Mouse (Mus musculus): ENCODE measurements around the gene Dkk3. TPM values are rescaled to one million over a fixed set of nuclear protein-coding genes. Genes with fewer than 3 reads are reported as not detected.

The Dkk3 gene
- polyA plus RNA-seq, 1 experiment from 2014 or later = 18.5 TPM

DNA sequence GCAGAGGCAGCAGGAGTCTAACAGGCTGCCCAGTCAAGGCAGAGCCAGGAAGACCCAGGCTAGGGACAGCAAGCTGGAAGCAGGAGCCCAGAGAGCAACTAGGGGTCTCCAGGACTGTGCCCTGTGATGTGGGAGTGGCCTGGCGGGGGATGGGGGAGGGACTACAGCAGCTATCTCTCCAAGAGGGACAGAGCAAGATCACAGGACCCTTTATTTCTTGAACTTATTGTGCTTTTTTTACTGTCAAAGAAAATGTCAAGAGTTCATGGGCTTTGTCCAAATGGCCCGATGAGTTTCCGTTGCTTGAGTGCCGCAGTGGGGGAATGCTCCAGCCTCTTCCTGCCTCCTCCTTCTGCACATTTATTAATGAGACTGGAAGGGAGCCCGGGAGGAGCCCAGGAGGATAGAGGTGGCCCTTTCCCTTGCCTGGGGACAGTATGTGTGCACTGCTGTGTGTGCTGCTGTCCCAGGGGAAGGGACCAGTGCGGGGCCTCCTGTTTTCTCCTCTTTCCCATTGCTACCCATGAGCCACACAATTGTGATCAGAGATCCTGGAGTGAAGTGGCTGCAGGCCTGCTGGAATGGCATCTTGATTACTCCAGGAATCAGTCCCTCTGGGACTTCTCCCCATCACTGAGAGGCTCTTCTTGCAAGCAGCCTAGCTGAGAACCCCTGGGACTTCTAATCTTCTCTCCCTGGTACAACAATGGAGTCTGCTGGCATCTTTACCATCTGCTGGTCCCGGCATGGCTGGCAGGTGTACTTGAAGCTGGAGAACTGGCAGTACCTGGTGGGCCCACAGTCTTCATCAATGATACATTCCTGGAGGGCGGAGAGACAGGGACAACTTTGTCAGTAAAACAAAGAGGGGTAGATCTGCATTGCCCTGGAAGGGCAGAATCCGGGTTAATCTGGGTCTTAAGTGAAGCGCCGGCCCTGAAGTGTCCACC lies 37.7 kb downstream of the Dkk3 start:
- Histone ChIP-seq H3K9me3 (ENCODE audit: control insufficient read depth, low read length) (no peaks in the 10 kb centered on the region), H3K27me3 (ENCODE audit: control insufficient read depth, insufficient read depth, low read length) (no peaks in the 10 kb centered on the region), H3K4me1 (ENCODE audit: control insufficient read depth, insufficient read depth, low read length) (no peaks in the 10 kb centered on the region), H3K4me2 (ENCODE audit: low read length) (no peak overlapping the region), H3K27ac (replicated peaks; ENCODE audit: low read depth, low read length) (no peak overlapping the region), H3K4me3 (replicated peaks; ENCODE audit: low read depth, low read length) (no peak overlapping the region), H3K36me3 (ENCODE audit: control insufficient read depth, insufficient read depth, low read length) (no peaks in the 10 kb centered on the region), H3K9ac (replicated peaks; ENCODE audit: low read length) (no peak overlapping the region)
- DNase-seq (no peak), ATAC-seq (ENCODE audit: low FRiP score, low TSS enrichment) (no peak)
- 69% methylated on average over 11 of the region's 11 CpGs for WGBS

DNA sequence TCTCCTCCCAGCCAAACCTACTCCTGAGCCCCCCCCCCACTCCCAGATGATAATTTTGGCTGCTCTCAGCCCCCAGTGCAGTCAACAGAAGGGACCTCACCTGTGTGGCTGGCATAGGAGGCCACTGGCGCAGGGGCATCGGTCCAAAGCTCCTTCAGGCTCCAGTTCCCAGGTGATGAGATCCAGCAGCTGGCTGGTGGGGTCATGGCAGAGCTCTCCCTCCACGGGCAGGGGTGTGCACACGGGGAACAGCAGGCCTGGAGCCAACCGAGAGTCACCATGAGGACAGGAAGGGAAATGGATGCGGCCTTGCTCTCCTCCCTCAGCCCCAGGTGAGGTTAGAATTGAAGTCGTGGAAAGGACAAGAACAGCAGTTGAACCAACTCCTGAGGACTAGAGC lies 39.6 kb downstream of the Dkk3 start:
- no peak for ATAC-seq (ENCODE audit: low FRiP score, low TSS enrichment)
- H3K27ac ChIP-seq (replicated peaks; ENCODE audit: low read depth, low read length) = no peak overlapping the region
- no peaks in the 10 kb centered on the region for H3K27me3 ChIP-seq (ENCODE audit: control insufficient read depth, insufficient read depth, low read length)
- H3K9ac ChIP-seq (replicated peaks; ENCODE audit: low read length) = no peak overlapping the region
- 81% methylated on average over 7 of the region's 7 CpGs for WGBS
- no peak overlapping the region for H3K4me3 ChIP-seq (replicated peaks; ENCODE audit: low read depth, low read length)
- no peaks in the 10 kb centered on the region for H3K9me3 ChIP-seq (ENCODE audit: control insufficient read depth, low read length)
- no peaks in the 10 kb centered on the region for H3K4me1 ChIP-seq (ENCODE audit: control insufficient read depth, insufficient read depth, low read length)
- H3K36me3 ChIP-seq (ENCODE audit: control insufficient read depth, insufficient read depth, low read length) = no peaks in the 10 kb centered on the region
- no peak overlapping the region for H3K4me2 ChIP-seq (ENCODE audit: low read length)
- DNase-seq = no peak

DNA sequence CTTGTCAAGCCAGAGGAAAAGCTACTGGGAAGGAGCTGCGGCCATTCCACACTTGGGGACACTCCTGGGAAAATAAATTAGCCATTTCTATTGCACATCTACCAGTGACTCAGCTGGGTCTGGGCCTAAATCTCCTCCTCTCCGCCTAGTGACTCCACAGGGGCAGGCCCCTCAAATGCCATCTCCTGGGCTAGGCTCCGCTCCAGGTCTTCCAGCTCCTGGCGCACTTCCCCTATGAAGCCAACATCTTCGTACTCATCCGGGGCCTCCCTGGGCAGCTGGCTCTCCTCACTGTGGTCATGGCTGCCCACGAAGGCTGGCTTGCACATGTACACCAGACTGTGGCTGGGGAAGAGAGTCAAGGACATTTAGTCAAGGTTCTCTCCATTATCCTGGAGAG lies 40.8 kb downstream of the Dkk3 start:
- ATAC-seq (ENCODE audit: low FRiP score, low TSS enrichment) = no peak
- Histone ChIP-seq H3K27ac (replicated peaks; ENCODE audit: low read depth, low read length) (no peak overlapping the region), H3K4me3 (replicated peaks; ENCODE audit: low read depth, low read length) (no peak overlapping the region), H3K36me3 (ENCODE audit: control insufficient read depth, insufficient read depth, low read length) (no peaks in the 10 kb centered on the region; the same call in 1 of the 2 replicates), H3K9me3 (ENCODE audit: control insufficient read depth, low read length) (no peaks in the 10 kb centered on the region), H3K4me1 (ENCODE audit: control insufficient read depth, insufficient read depth, low read length) (no peaks in the 10 kb centered on the region), H3K9ac (replicated peaks; ENCODE audit: low read length) (no peak overlapping the region), H3K4me2 (ENCODE audit: low read length) (no peak overlapping the region), H3K27me3 (ENCODE audit: control insufficient read depth, insufficient read depth, low read length) (no peaks in the 10 kb centered on the region)
- DNase-seq = no peak
- whole genome bisulfite sequencing = 87% methylated on average over 7 of the region's 7 CpGs

DNA sequence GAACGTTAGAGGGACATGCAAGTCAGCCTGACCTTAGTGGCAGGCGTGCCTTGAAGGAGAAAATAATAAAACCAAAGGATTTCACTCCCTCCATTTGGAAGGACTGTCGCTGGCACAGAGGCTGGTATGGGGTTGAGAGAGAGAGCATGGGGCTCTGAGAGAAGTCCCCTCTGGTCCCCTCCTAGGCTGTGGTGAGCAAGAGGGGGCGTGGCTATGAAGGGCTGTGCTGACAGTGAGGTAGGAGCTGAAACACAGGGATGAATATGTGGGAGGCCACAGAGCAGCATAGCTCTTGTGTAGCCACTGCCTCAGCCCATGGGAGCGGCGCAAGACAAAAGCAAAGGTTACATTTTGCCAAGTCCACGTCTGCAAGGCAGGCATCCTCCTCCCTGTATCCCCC lies 41.4 kb downstream of the Dkk3 start:
- no peaks in the 10 kb centered on the region for H3K4me1 ChIP-seq (ENCODE audit: control insufficient read depth, insufficient read depth, low read length)
- no peak overlapping the region for H3K9ac ChIP-seq (replicated peaks; ENCODE audit: low read length)
- H3K4me2 ChIP-seq (ENCODE audit: low read length) = no peak overlapping the region
- ATAC-seq (ENCODE audit: low FRiP score, low TSS enrichment) (no peak), DNase-seq (no peak)
- peaks cover 5% of the 10 kb centered on the region for H3K36me3 ChIP-seq (ENCODE audit: control insufficient read depth, insufficient read depth, low read length)
- no peak overlapping the region for H3K27ac ChIP-seq (replicated peaks; ENCODE audit: low read depth, low read length)
- H3K4me3 ChIP-seq (replicated peaks; ENCODE audit: low read depth, low read length) = no peak overlapping the region
- 83% methylated on average over 7 of the region's 7 CpGs for WGBS
- no peaks in the 10 kb centered on the region for H3K9me3 ChIP-seq (ENCODE audit: control insufficient read depth, low read length)
- no peaks in the 10 kb centered on the region for H3K27me3 ChIP-seq (ENCODE audit: control insufficient read depth, insufficient read depth, low read length)

DNA sequence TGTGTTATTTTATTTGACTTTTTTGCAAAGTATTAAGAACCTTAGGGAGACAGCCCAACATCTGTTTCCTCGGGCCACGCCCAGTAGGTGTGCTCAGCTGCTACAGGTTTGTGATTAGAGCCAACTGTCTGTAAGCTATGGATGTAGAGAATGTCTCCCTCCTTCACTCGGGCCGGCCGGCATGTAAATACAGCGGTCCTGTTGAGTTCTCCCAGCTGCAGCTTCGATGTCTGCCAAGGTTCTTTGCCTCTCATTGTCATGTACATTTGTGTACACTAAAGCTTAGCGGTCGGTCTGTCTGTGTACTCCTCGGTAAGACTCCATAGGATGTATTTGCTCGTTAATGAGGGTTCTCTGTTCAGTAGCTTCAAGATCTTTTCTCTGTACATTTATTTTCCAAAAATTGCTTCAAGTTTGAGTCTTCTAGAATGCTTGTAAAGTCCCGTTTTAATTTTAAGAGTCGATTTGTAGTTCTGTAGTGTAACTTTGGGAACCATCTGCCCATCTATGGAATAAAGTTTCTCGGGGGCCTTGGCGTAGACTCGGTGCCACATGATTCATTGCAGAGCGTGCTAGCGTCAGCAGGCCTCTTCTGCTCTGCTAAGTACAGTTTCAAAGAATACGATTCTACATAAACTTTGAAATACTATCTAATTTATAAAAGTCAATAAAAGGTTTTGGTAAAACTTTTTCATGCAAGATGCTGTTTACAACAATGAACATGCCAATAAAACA lies 48.1 kb downstream of the Dkk3 start:
- no peak overlapping the region for H3K27ac ChIP-seq (replicated peaks; ENCODE audit: low read depth, low read length)
- ATAC-seq (ENCODE audit: low FRiP score, low TSS enrichment) = no peak
- H3K36me3 ChIP-seq (ENCODE audit: control insufficient read depth, insufficient read depth, low read length) = peaks cover 57% of the 10 kb centered on the region
- H3K27me3 ChIP-seq (ENCODE audit: control insufficient read depth, insufficient read depth, low read length) = no peaks in the 10 kb centered on the region
- WGBS = 90% methylated on average over 19 of the region's 19 CpGs
- no peak overlapping the region for H3K9ac ChIP-seq (replicated peaks; ENCODE audit: low read length)
- H3K9me3 ChIP-seq (ENCODE audit: control insufficient read depth, low read length) = no peaks in the 10 kb centered on the region
- H3K4me3 ChIP-seq (replicated peaks; ENCODE audit: low read depth, low read length) = no peak overlapping the region
- H3K4me1 ChIP-seq (ENCODE audit: control insufficient read depth, insufficient read depth, low read length) = no peaks in the 10 kb centered on the region
- no peak for DNase-seq
- no peak overlapping the region for H3K4me2 ChIP-seq (ENCODE audit: low read length)

DNA sequence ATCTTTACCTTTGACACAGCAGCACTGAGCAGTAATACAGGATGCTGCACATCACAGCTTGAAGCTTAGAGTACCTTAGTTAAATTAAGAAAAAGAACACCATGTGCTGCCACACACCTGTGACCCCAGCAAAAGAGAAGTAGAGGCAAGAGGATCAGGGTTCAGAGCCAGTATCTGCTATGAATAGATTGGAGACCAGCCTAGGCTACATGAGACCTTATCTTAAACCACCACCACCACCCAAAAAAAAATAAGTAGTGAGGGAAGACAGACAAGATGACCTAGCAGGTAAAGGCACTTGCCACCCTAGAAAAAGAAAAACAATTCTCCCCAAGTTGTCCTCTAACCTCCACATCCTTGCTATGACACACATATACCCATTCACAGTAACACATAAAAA lies 50.1 kb downstream of the Dkk3 start:
- Histone ChIP-seq H3K4me1 (ENCODE audit: control insufficient read depth, insufficient read depth, low read length) (no peaks in the 10 kb centered on the region), H3K27ac (replicated peaks; ENCODE audit: low read depth, low read length) (no peak overlapping the region), H3K9me3 (ENCODE audit: control insufficient read depth, low read length) (no peaks in the 10 kb centered on the region), H3K4me3 (replicated peaks; ENCODE audit: low read depth, low read length) (no peak overlapping the region), H3K27me3 (ENCODE audit: control insufficient read depth, insufficient read depth, low read length) (no peaks in the 10 kb centered on the region), H3K9ac (replicated peaks; ENCODE audit: low read length) (no peak overlapping the region), H3K36me3 (ENCODE audit: control insufficient read depth, insufficient read depth, low read length) (peaks cover 77% of the 10 kb centered on the region), H3K4me2 (ENCODE audit: low read length) (no peak overlapping the region)
- ATAC-seq (ENCODE audit: low FRiP score, low TSS enrichment) (no peak), DNase-seq (no peak)

DNA sequence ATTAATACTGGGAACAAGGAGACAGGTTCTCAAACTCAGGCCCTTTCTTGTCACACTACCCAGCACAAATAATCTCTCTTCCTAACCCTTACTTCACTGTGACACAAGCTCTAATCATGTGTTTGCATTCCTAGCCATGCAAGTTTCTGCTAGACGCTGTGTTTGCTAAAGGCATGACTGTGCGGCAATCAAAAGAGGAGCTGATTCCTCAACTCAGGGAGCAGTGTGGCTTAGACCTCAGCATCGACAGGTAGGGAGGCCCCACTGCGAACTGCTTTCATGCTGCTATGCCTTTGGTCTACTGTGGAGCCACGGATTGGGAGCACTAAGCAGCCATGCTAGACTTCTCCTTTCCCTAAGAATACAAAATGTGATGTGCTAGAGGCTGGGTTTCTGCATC lies 55.0 kb downstream of the Dkk3 start:
- Histone ChIP-seq H3K27ac (replicated peaks; ENCODE audit: low read depth, low read length) (no peak overlapping the region), H3K27me3 (ENCODE audit: control insufficient read depth, insufficient read depth, low read length) (no peaks in the 10 kb centered on the region), H3K36me3 (ENCODE audit: control insufficient read depth, insufficient read depth, low read length) (peaks cover 84% of the 10 kb centered on the region), H3K4me1 (ENCODE audit: control insufficient read depth, insufficient read depth, low read length) (no peaks in the 10 kb centered on the region), H3K4me3 (replicated peaks; ENCODE audit: low read depth, low read length) (no peak overlapping the region), H3K4me2 (ENCODE audit: low read length) (no peak overlapping the region), H3K9ac (replicated peaks; ENCODE audit: low read length) (no peak overlapping the region), H3K9me3 (ENCODE audit: control insufficient read depth, low read length) (no peaks in the 10 kb centered on the region)
- ATAC-seq (ENCODE audit: low FRiP score, low TSS enrichment) (no peak), DNase-seq (no peak)
- WGBS = 91% methylated on average over 5 of the region's 5 CpGs

DNA sequence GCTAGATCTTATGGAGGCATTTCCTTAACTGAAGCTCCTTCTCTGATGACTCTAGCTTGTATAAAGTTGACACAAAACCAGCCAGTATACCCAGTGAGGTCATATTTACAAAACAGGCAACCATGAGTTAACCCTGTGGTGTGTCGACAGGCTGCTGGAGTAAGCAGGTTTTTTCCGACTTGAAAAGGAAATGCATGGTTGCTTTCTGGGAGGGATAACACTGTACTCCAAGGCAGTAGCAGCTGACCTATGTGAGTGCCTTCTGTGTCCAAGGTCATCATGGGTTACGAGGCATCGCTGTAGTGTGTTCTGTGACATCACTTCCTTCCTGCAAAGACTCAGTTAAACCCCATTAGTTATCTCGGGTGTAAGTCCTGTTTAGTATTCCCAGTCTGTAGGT lies 55.9 kb downstream of the Dkk3 start:
- no peak overlapping the region for H3K4me3 ChIP-seq (replicated peaks; ENCODE audit: low read depth, low read length)
- DNase-seq (no peak), ATAC-seq (ENCODE audit: low FRiP score, low TSS enrichment) (no peak)
- H3K36me3 ChIP-seq (ENCODE audit: control insufficient read depth, insufficient read depth, low read length) = peaks cover 85% of the 10 kb centered on the region
- H3K9ac ChIP-seq (replicated peaks; ENCODE audit: low read length) = no peak overlapping the region
- no peaks in the 10 kb centered on the region for H3K9me3 ChIP-seq (ENCODE audit: control insufficient read depth, low read length)
- H3K4me2 ChIP-seq (ENCODE audit: low read length) = no peak overlapping the region
- 95% methylated on average over 5 of the region's 5 CpGs for WGBS
- no peak overlapping the region for H3K27ac ChIP-seq (replicated peaks; ENCODE audit: low read depth, low read length)
- no peaks in the 10 kb centered on the region for H3K4me1 ChIP-seq (ENCODE audit: control insufficient read depth, insufficient read depth, low read length)
- H3K27me3 ChIP-seq (ENCODE audit: control insufficient read depth, insufficient read depth, low read length) = no peaks in the 10 kb centered on the region

DNA sequence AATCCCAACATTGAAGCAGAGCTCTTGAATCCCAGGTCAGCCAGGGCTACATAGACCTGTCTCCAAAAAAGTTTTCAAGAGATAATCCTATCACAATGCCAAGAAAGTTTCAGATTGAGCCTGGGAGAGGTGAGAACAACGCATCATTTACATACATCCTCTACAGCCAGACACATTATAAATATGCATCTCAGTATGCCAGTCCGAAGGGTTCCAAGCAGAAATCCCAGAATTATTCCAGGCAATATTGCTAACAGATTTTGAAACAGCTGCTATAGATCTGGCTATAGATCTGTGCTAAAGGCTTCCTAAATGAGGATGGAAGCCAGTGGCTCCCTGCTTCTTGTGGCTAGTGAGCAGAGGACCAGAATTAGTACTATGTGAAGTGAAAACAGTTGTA lies 58.0 kb downstream of the Dkk3 start:
- Histone ChIP-seq H3K4me1 (ENCODE audit: control insufficient read depth, insufficient read depth, low read length) (no peaks in the 10 kb centered on the region), H3K9ac (replicated peaks; ENCODE audit: low read length) (no peak overlapping the region), H3K27me3 (ENCODE audit: control insufficient read depth, insufficient read depth, low read length) (no peaks in the 10 kb centered on the region), H3K27ac (replicated peaks; ENCODE audit: low read depth, low read length) (no peak overlapping the region), H3K36me3 (ENCODE audit: control insufficient read depth, insufficient read depth, low read length) (peaks cover 74% of the 10 kb centered on the region), H3K4me3 (replicated peaks; ENCODE audit: low read depth, low read length) (no peak overlapping the region), H3K4me2 (ENCODE audit: low read length) (no peak overlapping the region), H3K9me3 (ENCODE audit: control insufficient read depth, low read length) (no peaks in the 10 kb centered on the region)
- ATAC-seq (ENCODE audit: low FRiP score, low TSS enrichment) (no peak), DNase-seq (no peak)
- WGBS = 94% methylated on average over 2 of the region's 2 CpGs

All from midbrain, embryonic 14.5 days (tissue).